Mouse (Mus musculus) mesoderm, embryonic 11.5 days (tissue): Measurements from ENCODE around the gene Taf7l.
A peak's percentile ranks its signal among the peaks of the same experiment; 100 is the strongest.

ENCODE experiments used
- DNase-seq: peaks from one replicate; pipeline ENCODE4 v3.0.0-alpha.2; 2012; ENCODE audit warnings: low read depth, low spot score

The Taf7l gene

DNA sequence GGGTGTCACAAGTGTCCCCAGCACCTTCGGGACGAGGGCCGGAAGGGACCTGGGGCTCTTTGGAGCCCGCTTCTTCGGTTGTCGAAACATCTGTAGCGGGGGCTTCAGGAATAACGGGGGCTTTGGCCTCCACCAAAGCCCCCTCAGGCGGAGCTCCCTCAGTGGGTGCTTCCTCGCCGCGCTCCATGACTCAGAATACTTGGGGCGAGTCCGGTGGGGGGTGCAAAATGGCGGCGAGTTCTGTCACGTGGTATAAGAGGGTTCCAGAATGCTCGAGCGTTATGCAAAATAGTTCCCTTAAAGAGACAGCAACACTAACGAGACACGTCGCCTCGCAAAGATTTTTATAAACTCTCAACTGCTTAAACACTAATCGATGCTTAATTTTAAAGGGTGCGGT, at the start of gene Taf7l:
Gene Taf7l, minus strand, starts transcription at position 201 of the 400 bp plus-strand sequence.
- no peak for DNase-seq

- DNase-seq = no peak
Measured at GRCm38 (mm10) chrX:134525260-134525659, 49.0 kb upstream of the Taf7l start.

GRCm38 (mm10) chrX:134523772-134524171, 47.5 kb upstream of the Taf7l start:
- DNase-seq = no peak

GRCm38 (mm10) chrX:134509473-134509872, 33.2 kb upstream of the Taf7l start:
- peak; percentile 2 for DNase-seq

DNA sequence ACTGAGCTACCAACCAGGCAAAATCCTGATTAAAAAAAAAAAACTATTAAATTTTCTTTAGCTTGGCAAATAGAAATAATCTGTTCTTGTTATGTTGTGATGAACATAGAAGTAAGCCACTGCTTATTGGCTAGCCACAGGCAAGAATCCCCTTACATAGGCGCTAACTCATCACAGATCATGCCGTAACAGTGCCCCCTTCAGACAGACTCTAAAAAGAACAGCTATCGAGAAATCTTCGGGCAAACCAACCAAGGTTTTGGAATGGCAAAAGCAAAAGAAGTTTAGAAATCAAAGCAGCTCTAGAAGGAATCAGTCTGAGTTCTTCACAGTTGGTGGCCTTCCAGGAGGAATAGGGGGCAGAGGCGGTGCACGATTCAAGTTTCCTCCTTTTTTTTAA, 31.7 kb upstream of the Taf7l start:
- DNase-seq = no peak

- DNase-seq = no peak
Measured at GRCm38 (mm10) chrX:134500651-134501050, 24.4 kb upstream of the Taf7l start.

DNA sequence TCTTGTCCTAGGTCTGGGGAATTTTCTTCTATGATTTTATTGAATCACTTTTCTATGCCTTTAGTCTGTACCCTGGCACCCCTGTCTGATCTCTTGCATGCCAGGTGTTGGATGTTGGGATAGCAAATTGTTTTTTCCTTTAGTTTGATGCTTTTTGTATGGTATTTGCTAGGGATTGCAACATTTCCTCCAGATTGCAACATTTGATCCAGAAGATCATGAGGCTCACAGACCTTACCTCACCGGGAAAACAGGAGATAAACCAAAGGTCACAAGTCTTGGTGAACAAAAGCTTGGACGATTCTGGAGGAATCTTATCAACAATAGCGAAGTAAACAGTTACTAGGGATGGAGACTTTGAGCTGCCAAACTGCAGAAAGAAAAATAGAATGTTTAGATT, 5.4 kb upstream of the Taf7l start:
- no peak for DNase-seq

DNA sequence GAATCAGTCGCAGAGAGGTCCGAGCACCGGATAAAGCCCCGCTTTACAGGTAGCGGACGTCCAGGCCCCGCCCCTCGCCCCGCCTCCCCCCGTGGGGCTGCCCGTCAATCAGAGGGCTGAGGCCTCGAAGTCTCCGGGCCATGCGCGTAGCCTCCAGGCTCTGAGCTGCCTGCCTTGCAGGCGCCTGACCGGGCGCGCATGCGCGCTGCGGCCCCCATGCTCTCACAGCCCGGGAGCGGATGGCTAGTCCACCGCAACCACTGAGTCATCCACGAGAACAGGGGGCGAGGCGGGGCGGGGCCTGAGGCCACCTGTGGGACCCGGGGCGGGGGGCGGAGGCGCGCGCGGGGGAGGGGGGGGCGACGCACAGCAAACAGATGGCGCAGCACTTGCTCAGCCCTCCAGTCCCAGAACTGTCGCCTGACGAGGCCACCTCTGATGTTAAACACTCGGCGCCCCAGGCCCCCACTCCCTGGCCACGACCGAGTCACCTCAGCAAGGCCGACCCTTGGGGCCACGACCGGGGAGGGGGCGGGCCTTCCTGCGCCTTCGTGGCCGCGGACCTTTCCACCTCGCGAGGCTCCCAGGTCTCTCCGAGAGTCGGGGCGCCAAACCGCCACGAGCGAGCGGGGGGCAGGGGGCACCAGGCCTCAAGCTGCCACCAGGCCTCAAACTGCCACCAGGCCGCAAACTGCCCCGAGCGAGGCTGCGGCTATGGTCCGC, 1.1 kb downstream of the Taf7l start:
- peak; percentile 37 for DNase-seq

- no peak for DNase-seq
Measured at GRCm38 (mm10) chrX:134427307-134427706, 49.0 kb downstream of the Taf7l start.

DNA sequence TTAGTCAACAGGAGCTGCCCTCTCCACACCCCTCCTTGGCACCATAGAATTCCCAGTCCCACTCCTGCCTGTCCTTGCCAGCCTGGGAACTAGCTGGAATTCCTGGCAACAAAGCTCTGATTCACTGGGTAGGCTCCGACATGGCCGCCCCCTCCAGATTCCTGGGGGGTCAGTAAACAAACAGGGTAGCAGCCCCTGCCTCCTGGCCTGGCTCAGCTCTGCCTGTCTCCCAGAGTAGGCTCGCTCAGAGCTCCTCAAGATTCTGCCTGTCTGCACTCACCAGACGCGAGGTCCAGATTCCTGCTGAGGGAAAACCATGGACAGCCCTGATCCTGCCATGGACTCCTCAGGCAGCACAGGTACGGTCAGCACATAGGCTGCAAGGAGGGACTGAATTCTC, 49.5 kb downstream of the Taf7l start:
- no peak for DNase-seq

GRCm38 (mm10) chrX:134425798-134426197, 50.5 kb downstream of the Taf7l start:
- no peak for DNase-seq

DNA sequence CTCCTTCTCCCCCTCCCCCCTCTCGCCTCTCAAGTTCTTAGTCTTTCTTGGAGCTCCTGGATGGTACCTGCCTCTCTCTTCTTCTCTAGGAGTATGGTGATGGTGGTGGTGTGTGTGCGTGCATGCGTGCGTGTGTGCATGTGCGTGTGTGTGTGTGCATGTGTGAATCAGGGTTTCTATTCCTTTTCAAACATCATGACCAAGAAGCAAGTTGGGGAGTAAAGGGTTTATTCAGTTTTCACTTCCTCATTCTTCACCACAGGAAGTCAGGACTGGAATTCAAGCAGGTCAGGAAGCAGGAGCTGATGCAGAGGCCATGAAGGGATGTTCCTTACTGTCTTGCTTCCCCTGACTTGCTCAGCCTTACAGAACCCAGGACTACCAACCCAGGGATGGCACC, 52.0 kb downstream of the Taf7l start:
- DNase-seq = no peak

DNA sequence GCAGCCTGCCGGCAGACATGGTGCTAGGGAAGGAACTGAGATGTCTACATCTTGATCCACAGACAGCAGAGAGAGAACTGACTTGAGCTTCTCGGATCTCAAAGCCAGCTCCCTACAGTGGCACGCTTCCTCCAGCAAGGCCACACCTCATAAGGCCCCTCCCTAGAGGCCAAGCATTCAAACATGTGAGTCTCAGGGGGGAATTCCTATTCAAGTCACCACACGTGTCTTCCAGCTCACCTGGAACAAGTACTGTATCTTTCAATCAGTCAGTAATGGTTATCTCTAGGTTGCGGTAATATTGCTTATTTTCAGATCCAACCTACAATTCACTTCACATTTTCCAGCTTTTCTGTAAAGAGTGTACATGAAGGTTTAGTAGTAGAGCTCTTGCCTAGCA, 56.2 kb downstream of the Taf7l start:
- no peak for DNase-seq

- no peak for DNase-seq
Measured at GRCm38 (mm10) chrX:134412096-134412495, 64.2 kb downstream of the Taf7l start.
